Mouse (Mus musculus) adrenal gland, postnatal 36 days (tissue): ENCODE measurements around the gene Afg1l. TPM values are rescaled to one million over a fixed set of nuclear protein-coding genes. Genes with fewer than 3 reads are reported as not detected.

Experiments used
- DNase-seq, 2 experiments: peaks; one replicate each; pipeline ENCODE4 v3.0.0; 2021; ENCODE audit warnings: mixed read lengths in 1 of 2
- total RNA-seq, 2 experiments: library from RNA; stranded (reverse); gene quantifications; 2 replicates each; pipeline ENCODE4 v1.2.3; 2021

The Afg1l gene
- total RNA-seq, 2 experiments from 2014 or later: 21.1 to 21.6 TPM

DNA sequence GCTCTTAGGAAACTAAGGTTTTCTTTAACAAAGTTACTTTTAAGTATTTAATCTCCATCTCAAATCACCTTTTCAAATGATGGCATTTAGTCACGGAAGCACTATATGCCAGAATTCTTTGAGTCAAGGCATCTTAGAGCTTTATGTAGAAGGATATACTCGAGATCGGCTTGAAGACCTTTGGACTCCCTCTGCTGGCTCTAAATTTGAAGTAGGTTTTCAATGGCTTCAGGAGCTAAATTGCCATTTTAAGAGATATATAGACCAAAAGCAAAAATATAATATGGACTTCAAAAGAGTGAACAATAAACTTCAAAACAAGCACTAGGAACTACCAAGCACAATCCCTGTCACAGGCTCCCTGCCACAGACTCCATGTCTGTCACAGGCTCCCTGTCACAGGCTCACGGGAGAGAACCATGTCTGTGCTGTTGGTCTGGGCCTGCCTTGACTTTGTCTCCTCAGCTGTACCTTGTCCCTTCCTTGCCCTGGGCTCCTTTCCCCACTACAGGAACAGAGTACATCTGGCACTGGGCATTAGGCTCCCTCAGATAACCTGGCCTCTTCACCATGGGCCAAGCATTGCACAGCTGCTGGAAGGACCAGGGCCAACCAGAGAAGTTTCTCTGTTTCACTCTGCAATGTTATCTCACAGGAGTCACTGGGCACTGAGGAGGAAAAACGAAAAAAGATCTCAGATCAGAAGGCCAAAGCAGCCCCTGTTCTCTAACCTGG, 210.4 kb downstream of the Afg1l start:
- no peak for DNase-seq

DNA sequence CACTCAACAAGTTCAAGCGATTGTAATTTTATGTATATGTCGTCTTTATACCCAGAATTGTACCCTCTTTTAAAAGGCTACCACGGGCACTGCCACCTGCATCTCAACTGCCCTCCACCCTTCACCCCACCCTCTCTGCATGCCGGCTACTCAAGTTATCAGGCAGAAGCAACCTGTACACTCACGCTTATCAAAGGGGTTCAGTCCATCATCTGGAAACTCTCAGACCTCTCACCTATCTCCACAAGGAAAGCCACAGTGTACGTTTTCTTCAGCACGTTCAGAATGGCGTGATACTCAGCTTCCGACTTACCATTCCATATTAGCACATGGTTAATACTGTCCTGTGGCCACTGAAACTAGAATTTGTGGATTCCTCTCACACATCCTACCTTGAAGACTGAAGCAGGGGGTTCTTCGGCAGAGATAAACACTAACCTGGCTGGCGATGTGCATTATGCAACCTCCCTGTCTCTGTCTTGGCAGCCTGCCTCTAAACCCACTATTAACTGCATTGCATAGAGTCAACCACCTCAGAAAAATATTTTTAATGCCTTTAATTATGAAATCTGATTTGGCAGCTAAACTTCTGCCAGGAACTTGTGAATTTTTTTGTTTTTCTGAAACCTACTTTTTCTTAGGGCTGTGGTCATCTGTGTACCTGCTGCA, 213.2 kb downstream of the Afg1l start:
- no peak for DNase-seq

DNA sequence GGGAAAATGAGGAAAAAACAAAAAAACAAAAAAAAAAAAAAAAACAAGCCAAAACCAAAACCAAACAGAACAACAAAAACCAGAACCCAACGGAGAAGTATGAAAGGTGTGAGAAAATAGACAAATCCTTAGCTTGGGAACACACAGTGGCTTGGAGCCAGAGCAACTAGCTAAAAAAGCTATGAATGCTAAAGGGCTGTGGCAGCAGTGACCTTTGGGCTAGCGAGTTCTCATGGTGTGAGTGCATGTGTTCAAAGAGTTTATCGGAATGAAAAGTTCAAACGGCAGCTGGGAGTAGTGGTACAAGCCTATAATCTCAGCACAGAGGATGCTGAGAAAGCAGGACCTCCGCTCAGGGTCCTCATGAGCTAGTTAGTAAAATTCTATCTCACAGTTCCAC, 214.2 kb downstream of the Afg1l start:
- DNase-seq: peak in 1 of 2 experiments; percentile 53

DNA sequence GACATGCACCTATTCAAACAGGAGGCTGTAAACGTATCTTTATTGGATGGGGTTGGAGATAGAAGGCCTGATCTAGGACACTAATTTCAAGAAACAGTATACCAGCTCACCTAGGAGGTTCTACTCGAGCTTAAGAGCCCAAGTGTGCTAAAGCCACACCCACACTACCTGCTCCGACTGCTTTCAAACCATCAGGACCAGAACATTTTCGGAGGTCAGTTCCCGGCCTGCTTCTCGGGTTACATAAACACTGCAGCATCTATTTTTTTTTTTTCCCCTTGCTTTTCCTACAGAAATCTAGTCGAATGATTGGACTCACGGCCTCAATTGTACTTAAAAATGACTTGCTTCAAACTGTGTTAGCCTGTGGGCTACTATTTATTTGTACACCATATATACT, 214.7 kb downstream of the Afg1l start:
- no peak for DNase-seq

Other genes starting within 250 kb of the Afg1l start
- gene Foxo3, start 201.8 kb downstream of the Afg1l start, total RNA-seq: 10 to 100 TPM; 56.9 to 78.5 TPM
- 100 to 1,000 TPM; 213 to 260 TPM for gene Snx3, start 23.5 kb upstream of the Afg1l start, total RNA-seq
- gene Nr2e1, start 105.1 kb upstream of the Afg1l start, total RNA-seq: not detected
- 10 to 100 TPM; 25.6 to 29.3 TPM for gene Ostm1, start 105.3 kb upstream of the Afg1l start, total RNA-seq